Mouse (Mus musculus): Measurements from ENCODE around the gene E330017A01Rik. TPM values are rescaled to one million over a fixed set of nuclear protein-coding genes. Genes with fewer than 3 reads are reported as not detected.

E330017A01Rik gene
- polyA plus RNA-seq, 1 experiment from 2014 or later, result not detected

Other genes with a start within 250 kb of the E330017A01Rik start
- 2.5 and 2.8 TPM in 2 replicates for gene Dcbld2, start 230.3 kb downstream of the E330017A01Rik start, polyA plus RNA-seq (2015; fragmentation: Nextera tagmentation; extraction: Ambion mirVana)
- 22.5 and 23.5 TPM in 2 replicates for gene St3gal6, start 114.5 kb downstream of the E330017A01Rik start, polyA plus RNA-seq (2015; fragmentation: Nextera tagmentation; extraction: Ambion mirVana)
- gene Gm813, start 21.8 kb downstream of the E330017A01Rik start, polyA plus RNA-seq (2015; fragmentation: Nextera tagmentation; extraction: Ambion mirVana), result not detected in 2 replicates
- 60.6 and 70.3 TPM in 2 replicates for gene Cpox, start 31.6 kb upstream of the E330017A01Rik start, polyA plus RNA-seq (2015; fragmentation: Nextera tagmentation; extraction: Ambion mirVana)
- gene Gpr15, start 80.3 kb upstream of the E330017A01Rik start, polyA plus RNA-seq (2015; fragmentation: Nextera tagmentation; extraction: Ambion mirVana), result 0.11 and 0.24 TPM in 2 replicates
- gene Cldnd1, start 89.2 kb upstream of the E330017A01Rik start, polyA plus RNA-seq (2015; fragmentation: Nextera tagmentation; extraction: Ambion mirVana), result 93.7 and 97.5 TPM in 2 replicates
- gene Olfr172, start 124.4 kb upstream of the E330017A01Rik start, polyA plus RNA-seq (2015; fragmentation: Nextera tagmentation; extraction: Ambion mirVana), result not detected in 2 replicates
- gene Olfr173, start 161.5 kb upstream of the E330017A01Rik start, polyA plus RNA-seq (2015; fragmentation: Nextera tagmentation; extraction: Ambion mirVana), result not detected in 2 replicates
- not detected in 2 replicates for gene Olfr175-ps1, start 188.0 kb upstream of the E330017A01Rik start, polyA plus RNA-seq (2015; fragmentation: Nextera tagmentation; extraction: Ambion mirVana)
- not detected in 2 replicates for gene Olfr177, start 236.0 kb upstream of the E330017A01Rik start, polyA plus RNA-seq (2015; fragmentation: Nextera tagmentation; extraction: Ambion mirVana)

All from intestine, embryonic 16.5 days (tissue).